Mouse (Mus musculus): ENCODE measurements at regions not wholly inside any gene's neighbourhood (a gene's known extent, or its start where the extent isn't known, plus 50 kb on each side); places are given as distances from the start of the nearest gene placed in this dataset.

DNA sequence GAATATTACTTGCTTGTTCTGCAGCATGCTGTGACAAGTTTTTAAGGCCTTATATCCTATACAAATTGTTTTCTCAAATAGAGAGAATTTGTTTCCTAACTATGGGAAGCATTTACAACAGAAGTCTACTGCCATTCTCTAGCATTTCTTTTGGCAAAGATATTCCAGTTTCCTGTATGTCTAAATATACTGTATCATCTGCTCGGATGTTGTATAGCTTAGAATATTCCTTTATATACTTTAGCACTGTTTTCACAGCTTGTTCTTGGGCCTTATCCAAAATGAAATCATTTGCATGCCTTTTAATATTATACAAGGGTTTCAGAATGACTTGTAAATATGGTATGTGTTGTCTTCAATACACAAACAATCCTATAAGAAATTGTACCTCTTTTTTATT, 92.1 kb upstream of the Ins2 start:
- H3K4me2 ChIP-seq (ENCODE audit: low read length), result no peak overlapping the region
- H3K9ac ChIP-seq (replicated peaks; ENCODE audit: low read length), result no peak overlapping the region
- WGBS, result 78% methylated on average over 1 of the region's 1 CpGs
- H3K27me3 ChIP-seq (ENCODE audit: control insufficient read depth, insufficient read depth, low read length), result no peaks in the 10 kb centered on the region
- H3K36me3 ChIP-seq (ENCODE audit: control insufficient read depth, insufficient read depth, low read length), result no peaks in the 10 kb centered on the region
- DNase-seq (no peak), ATAC-seq (ENCODE audit: low FRiP score, low TSS enrichment) (no peak)
- no peaks in the 10 kb centered on the region for H3K9me3 ChIP-seq (ENCODE audit: control insufficient read depth, low read length)
- H3K4me1 ChIP-seq (ENCODE audit: control insufficient read depth, insufficient read depth, low read length), result no peaks in the 10 kb centered on the region
- H3K27ac ChIP-seq (replicated peaks; ENCODE audit: low read depth, low read length), result no peak overlapping the region
- H3K4me3 ChIP-seq (replicated peaks; ENCODE audit: low read depth, low read length), result no peak overlapping the region

DNA sequence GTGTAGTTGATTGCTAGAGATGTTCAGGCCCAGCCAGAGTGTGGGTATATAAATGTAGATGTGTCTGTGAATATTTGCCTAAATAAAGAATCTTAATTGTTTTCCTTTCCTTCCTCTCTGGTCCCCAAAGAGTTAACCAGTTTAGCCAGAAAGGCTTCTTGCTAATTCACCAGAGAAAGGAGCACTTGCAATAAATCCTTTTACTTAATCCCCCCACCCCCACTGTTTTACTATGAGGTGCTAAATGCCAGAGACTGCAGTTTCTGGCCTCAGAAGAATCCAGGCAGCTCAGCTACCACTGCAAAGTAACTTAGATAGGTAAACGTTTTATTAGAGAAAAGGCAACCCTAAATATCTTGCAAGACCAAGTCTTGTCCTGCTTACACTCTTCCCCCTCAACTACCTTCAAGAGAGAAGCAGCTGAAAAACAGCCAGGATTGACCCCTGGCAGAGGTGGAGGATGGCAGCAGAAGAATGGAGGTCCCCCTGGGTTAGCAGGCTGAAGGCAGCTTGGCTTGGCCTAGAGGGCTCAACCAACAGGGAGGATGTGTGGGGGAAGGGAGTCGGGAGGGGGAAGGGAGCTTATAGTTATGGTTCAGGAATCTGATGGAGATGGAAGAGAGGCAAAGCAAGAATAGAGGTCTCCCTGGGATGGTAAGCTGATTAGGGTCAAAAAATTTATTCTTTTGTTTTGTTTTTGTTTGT, 87.9 kb upstream of the Ins2 start:
- ATAC-seq (ENCODE audit: low FRiP score, low TSS enrichment) (no peak), DNase-seq (peak; percentile 32)
- Histone ChIP-seq H3K4me2 (ENCODE audit: low read length) (no peak overlapping the region), H3K36me3 (ENCODE audit: control insufficient read depth, insufficient read depth, low read length) (no peaks in the 10 kb centered on the region), H3K9me3 (ENCODE audit: control insufficient read depth, low read length) (no peaks in the 10 kb centered on the region), H3K4me3 (replicated peaks; ENCODE audit: low read depth, low read length) (no peak overlapping the region), H3K27me3 (ENCODE audit: control insufficient read depth, insufficient read depth, low read length) (no peaks in the 10 kb centered on the region), H3K9ac (replicated peaks; ENCODE audit: low read length) (no peak overlapping the region), H3K27ac (replicated peaks; ENCODE audit: low read depth, low read length) (no peak overlapping the region), H3K4me1 (ENCODE audit: control insufficient read depth, insufficient read depth, low read length) (no peaks in the 10 kb centered on the region)
- WGBS, result 18% methylated on average over 2 of the region's 2 CpGs

DNA sequence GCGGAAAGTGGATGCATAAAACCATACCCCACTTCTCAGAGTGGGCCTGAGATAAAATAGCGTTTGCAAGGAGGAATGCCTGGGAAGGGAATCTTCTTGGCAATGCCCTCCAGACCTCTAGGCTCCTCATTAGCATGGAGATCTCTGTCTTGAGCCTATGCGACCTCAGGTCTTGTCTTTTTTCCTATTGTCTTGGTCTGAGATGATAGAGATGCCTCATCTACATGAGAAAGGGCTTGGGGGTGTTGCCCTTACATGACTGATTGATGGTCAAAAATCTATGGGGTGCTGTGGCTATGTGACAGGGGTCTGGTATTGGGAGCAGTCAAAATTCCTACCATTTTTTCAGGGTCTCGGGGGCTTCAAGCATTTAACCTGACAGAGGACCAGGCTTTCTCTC, 67.5 kb upstream of the Ins2 start:
- DNase-seq (no peak), ATAC-seq (ENCODE audit: low FRiP score, low TSS enrichment) (no peak)
- WGBS, result 64% methylated on average over 4 of the region's 4 CpGs
- no peaks in the 10 kb centered on the region for H3K4me1 ChIP-seq (ENCODE audit: control insufficient read depth, insufficient read depth, low read length)
- H3K27me3 ChIP-seq (ENCODE audit: control insufficient read depth, insufficient read depth, low read length), result no peaks in the 10 kb centered on the region
- no peak overlapping the region for H3K4me3 ChIP-seq (replicated peaks; ENCODE audit: low read depth, low read length)
- H3K4me2 ChIP-seq (ENCODE audit: low read length), result no peak overlapping the region
- no peak overlapping the region for H3K9ac ChIP-seq (replicated peaks; ENCODE audit: low read length)
- no peaks in the 10 kb centered on the region for H3K36me3 ChIP-seq (ENCODE audit: control insufficient read depth, insufficient read depth, low read length)
- no peak overlapping the region for H3K27ac ChIP-seq (replicated peaks; ENCODE audit: low read depth, low read length)
- H3K9me3 ChIP-seq (ENCODE audit: control insufficient read depth, low read length), result no peaks in the 10 kb centered on the region

DNA sequence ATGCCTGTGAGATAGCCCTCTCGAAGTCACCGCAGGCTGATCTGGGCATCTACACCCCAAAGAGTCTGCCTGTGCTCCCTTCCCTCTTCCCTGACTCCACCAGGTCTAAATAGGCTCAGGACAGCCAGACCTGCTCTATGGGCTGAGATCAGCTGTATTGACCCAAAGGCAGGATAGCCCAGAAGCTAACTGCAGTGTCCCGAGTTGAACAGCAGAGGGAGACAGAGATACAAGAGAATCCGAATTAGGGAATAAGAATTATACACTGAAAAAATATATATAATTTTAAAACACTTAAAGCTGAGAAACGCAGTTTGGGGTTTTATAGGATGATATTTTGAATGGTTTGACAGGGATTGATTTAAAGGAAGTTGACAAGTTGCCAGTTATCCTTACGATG, 56.2 kb upstream of the Ins2 start:
- 28% methylated on average over 6 of the region's 6 CpGs for WGBS
- H3K36me3 ChIP-seq (ENCODE audit: control insufficient read depth, insufficient read depth, low read length), result no peaks in the 10 kb centered on the region
- H3K4me3 ChIP-seq (replicated peaks; ENCODE audit: low read depth, low read length), result no peak overlapping the region
- H3K27me3 ChIP-seq (ENCODE audit: control insufficient read depth, insufficient read depth, low read length), result no peaks in the 10 kb centered on the region
- ATAC-seq (ENCODE audit: low FRiP score, low TSS enrichment), result no peak
- H3K9ac ChIP-seq (replicated peaks; ENCODE audit: low read length), result no peak overlapping the region
- H3K4me1 ChIP-seq (ENCODE audit: control insufficient read depth, insufficient read depth, low read length), result no peaks in the 10 kb centered on the region
- no peak overlapping the region for H3K4me2 ChIP-seq (ENCODE audit: low read length)
- H3K9me3 ChIP-seq (ENCODE audit: control insufficient read depth, low read length), result no peaks in the 10 kb centered on the region
- no peak overlapping the region for H3K27ac ChIP-seq (replicated peaks; ENCODE audit: low read depth, low read length)
- peak; percentile 84 for DNase-seq

DNA sequence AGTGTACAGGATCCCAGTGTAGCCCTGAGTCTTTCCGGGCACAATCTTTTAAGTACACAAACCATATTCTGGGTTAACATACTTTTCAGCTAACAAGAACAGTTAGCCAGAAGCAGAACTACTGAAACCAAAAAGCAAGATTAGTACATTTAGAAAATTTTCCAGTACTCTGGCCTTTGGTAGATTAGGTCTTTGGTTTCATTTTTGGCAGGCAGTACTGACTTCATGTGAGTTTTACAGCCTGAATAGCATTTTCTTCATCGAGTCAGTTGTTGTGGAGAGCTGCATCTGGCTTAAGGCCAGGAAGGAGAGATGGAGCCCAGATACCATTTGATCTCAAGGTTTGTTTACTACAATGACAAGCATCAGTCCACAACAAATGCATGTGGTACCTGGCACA, 51.3 kb upstream of the Ins2 start:
- H3K4me2 ChIP-seq (ENCODE audit: low read length), result no peak overlapping the region
- H3K4me3 ChIP-seq (replicated peaks; ENCODE audit: low read depth, low read length), result no peak overlapping the region
- 78% methylated on average over 2 of the region's 2 CpGs for WGBS
- no peak for ATAC-seq (ENCODE audit: low FRiP score, low TSS enrichment)
- peaks cover 7% of the 10 kb centered on the region; the same call in 1 of the 2 replicates for H3K4me1 ChIP-seq (ENCODE audit: control insufficient read depth, insufficient read depth, low read length)
- no peaks in the 10 kb centered on the region for H3K36me3 ChIP-seq (ENCODE audit: control insufficient read depth, insufficient read depth, low read length)
- H3K27me3 ChIP-seq (ENCODE audit: control insufficient read depth, insufficient read depth, low read length), result no peaks in the 10 kb centered on the region
- DNase-seq, result no peak
- H3K27ac ChIP-seq (replicated peaks; ENCODE audit: low read depth, low read length), result no peak overlapping the region
- H3K9ac ChIP-seq (replicated peaks; ENCODE audit: low read length), result no peak overlapping the region
- no peaks in the 10 kb centered on the region for H3K9me3 ChIP-seq (ENCODE audit: control insufficient read depth, low read length)
